Mouse (Mus musculus): ENCODE measurements around the gene Slc38a5.

Slc38a5 gene

DNA sequence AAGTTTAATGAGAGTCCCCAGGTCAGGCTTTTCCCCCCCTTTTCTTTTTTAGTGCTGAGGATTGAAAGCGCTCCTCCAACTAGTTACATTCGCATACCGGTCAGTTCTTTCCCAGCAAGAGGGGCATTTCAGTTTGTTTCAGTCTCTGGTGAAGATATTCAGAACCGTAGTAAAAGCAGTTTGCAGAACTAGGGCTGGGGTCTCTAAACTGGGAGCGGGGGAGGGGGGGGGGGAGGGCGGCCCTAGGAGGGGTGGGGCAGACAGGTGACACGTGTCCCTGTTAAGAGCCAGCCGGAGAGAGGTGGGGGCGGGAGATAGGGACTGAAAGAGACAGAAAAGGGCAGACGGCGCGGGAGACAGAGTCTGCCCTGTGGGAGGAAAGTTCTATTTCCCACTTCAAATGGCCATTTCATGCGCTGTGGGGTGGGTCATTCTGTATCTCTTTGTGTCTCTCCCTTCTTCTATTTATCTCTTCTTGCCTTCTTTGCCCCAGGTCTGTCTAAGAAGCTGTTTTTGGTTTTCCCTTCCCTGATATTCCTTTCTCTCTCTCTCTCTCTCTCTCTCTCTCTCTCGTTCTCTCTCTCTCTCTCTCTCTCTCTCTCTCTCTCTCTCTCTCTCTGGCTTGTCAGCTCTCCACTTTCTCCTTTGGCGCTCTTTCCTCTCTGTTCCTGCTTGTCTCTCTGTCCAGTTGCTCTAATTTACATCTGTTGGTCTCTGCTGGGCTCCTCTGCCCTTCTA lies at the start of gene Slc38a5:
TSS of gene Slc38a5 (plus strand) at position 51 of the 738 bp plus-strand sequence.
- DNase-seq = no peak

DNA sequence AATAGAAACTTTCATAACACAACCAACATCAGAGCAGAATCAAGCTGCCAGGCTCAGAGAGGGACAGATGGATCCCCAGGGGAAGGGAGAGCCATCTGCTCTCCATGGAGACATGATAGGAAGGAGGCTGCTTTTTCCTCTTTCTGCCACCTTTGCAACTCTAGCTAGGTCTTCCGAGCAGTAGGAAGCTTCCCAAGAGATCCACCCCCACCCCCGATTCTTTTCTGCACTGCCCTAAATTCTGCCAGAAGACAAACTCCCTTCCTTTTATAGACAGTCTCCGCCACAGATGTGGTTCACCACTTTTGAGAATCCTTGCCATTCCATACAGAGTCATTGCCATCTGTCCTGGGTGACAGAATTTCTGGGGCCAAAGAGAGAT lies 48.6 kb upstream of the Slc38a5 start:
- DNase-seq = no peak

DNA sequence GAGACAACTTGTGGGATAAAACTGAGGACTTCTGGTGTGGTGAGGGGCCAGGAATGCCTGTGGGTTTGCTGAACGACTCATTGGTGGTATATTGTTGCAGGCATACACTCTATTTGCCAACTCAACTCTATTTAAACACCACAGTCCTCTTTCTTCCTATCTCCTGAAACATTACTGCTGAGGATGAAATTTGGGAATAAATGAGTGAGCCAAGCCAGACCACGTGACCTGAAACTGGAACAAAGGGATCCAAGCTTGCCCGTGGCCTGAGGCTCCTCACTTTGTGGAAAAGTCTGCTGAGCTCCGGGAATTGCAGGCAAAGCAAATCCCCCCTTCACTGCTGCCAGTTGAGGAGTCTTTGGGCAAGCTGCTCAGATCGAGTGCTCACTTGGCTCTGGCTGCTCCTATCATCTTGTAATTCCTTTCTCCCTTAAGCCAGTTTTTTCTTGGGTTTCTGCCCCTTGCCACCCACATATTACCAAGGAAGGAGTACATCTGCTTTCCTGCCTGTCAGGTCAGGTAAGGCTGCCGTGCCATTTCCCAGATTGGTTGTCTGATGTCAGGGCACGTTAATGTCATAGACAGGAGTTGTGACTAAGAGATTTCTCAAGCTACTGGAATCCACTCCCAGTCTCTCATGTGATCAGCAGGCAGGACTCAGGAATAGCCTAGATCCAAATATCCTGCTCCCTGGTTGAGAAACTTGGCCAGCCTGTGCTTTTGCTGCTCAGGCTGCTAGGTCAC lies 48.1 kb upstream of the Slc38a5 start:
- no peak for DNase-seq

GRCm38 (mm10) chrX:8223473-8223872 lies 47.5 kb upstream of the Slc38a5 start:
- no peak for DNase-seq

DNA sequence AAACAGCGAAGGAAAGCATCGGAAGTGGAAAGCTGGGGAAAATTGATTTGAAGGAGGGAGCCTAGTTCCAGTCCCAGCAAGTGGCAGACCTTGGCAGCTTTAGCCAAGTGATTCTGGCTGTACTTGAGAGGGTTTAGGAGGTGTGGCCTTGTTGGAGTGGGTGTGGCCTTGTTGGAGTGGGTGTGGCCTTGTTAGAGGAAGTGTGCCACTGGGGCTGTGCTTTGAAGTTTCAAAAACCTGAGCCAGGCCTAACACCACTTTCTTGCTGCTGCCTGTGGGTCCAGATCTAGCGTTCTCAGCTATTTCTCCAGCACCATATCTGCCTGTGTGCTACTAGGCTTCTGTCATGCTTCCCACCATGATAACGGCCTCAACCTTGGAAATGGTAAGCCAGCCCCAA lies 40.7 kb upstream of the Slc38a5 start:
- peak; percentile 11 to 42 for DNase-seq

DNA sequence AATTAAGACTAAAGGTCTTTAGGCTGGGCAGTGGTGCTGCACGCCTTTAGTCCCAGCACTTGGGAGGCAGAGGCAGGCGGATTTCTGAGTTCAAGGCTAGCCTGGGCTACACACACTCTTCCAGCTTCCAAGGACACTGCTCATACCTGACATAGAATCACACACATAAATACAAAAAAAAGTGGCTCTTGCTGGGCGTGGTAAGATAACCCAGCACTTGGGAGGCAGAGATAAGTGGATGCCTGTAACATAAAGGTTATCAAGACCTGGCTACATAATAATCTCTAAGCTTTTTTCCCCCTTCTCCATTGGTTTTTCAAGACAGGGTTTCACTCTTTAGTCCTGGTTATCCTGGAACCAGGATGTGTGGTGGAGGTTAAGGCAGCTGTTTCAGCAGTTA lies 37.3 kb upstream of the Slc38a5 start:
- no peak for DNase-seq

DNA sequence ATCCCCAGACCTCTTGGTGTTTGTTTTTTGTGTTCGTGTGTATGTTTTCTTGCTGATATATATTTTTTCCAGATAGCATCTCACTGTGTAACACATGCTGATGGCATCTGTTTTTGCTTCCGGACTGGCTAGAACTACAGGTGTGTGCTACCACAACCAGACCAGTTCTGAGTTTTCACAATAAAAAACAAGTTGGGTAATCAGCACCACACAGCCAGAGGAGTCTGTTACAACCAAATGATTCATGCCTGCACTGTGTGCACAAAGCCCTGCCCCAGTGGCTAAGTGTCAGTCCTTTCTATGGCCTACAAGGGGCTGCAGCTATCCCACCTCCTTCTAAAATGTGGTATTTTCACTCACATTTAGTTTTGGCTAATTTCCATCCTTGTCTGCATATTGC lies 34.2 kb upstream of the Slc38a5 start:
- DNase-seq = no peak

DNA sequence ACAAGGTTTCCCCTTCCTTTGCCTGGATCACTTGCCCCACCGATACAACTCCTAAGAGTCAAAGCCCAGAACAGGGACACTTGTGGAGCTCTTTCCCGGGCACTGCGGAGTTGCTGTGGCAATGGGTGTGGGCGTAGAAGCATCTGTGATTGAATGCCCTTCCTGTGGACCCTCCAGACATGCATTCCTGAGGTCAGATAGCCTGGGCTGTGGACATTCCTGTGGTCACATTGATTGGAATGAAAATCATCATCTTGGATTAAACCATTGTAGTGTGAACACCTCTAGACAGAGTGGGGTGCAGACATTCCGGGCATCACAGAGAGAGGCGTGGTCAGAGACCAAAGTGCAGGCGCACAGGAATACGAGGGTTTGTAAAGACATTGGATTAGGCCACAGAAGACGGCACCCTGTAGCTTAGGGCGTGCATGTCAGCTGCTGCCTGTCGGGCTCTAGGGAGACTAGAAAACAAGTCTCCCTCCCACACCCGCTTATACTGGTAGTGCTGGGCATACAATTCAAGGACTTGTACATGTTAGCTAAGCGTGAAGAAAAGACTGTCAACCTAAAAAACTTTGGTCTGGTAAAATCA lies 32.0 kb upstream of the Slc38a5 start:
- DNase-seq = no peak

DNA sequence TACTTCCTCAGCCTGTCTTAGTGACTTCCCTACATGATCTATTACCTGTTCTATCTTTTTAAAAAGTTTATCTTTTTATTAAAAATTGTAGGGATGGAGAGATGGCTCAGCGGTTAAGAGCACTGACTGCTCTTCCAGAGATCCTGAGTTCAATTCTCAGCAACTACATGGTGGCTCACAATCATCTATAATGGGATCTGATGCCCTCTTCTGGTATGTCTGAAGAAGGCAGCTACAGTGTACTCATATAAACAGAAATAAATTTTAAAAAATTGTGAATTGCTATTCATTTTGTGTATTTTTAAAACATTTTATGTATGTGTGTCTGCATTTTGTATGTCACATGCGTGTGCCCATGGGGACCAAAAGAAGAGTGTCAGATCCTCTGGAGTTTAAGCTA lies 23.3 kb upstream of the Slc38a5 start:
- no peak for DNase-seq

DNA sequence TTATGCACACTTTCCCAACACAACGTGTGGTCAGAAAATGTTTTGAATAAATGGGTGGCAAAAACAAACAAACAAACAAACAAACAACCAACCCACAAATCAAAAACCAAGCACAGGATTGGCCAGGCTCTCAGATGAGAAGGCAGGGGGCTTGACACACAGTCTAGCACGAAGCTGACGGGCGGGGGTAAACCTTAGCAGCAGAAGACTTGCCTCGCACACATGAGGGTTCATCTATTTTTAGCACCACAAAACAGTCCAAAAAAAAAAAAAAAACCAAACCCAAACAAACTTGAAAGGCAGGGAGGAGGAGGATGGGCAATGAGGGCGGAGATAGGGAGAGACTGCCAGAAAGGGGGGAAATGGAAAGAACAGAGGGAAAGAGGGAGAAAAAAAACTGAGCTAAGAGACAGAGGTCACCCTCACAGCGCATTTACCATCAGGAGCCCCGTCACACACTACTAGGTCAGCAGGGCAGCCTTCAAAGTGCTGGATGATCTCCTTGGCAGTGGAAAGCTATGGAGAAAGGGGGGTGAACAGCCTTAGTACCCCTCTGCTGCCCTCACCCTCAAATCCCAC lies 22.3 kb upstream of the Slc38a5 start:
- DNase-seq = no peak

DNA sequence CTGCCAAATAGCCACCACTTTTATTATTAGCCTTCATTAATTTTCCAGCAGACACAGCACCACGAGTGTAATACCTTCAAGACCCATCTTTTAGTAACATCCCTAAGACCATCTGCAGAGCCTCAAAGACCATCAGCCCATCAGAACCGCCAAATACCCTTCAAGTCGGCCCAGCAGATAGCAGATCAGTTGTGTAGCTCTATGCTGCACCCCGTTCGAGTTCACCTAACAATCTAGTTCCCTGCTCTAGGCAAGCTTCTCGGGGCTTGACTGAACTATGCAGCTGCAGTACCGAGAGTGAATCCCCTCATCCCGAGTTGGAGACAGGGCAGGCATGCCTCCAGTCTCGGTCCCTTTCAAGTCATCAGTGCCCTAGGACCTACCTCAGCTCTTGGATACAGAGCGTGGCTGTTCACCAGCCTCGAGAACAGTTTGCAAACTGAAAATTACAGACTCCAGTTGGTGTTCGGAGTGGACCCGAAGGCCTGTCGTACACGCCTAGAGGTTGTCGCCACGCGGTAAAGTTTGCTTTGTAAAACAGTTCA lies 19.1 kb upstream of the Slc38a5 start:
- DNase-seq = no peak

- DNase-seq = peak; percentile 82 to 85
Observed at GRCm38 (mm10) chrX:8252334-8253285, 18.3 kb upstream of the Slc38a5 start, which contains the start of gene Ftsj1. TSS of gene Ftsj1 (minus strand) at chrX:8252406.

GRCm38 (mm10) chrX:8253711-8254110 lies 17.2 kb upstream of the Slc38a5 start:
- no peak for DNase-seq

GRCm38 (mm10) chrX:8255807-8256206 lies 15.1 kb upstream of the Slc38a5 start:
- peak; percentile 7 to 10 for DNase-seq

- DNase-seq = no peak
Observed at GRCm38 (mm10) chrX:8259478-8259877, 11.5 kb upstream of the Slc38a5 start.

DNA sequence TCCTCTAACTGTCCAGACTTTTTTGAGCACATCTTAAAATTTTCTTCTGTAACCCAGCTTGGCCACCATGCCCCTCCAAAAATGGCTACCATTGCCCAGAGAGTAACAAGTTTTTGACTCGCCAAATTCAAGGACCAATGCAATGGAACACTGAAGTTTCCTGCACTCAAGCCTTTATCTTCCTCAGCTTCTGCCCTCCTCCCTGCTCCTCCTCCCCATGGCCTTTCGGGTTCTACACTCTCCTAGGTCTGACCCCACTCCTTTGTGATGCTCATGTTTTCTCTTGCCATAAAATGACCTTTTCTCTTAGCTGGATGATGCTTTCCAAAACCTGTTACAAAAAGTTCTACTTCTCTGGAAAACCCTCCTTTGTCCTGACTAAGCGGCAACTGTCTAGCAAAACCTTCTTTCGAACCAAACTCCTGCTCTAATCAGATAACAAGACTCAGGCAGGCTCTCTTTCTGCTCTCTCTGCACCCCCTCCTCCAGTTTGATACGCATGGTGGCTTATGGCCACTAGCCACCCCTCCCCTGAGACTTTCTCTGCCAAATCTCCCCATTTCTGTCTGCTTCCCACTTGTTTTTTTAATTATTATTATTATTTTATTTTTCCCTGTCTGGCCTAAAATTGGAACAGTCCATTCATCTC lies 7.7 kb upstream of the Slc38a5 start:
- DNase-seq = no peak

- DNase-seq = no peak
Observed at GRCm38 (mm10) chrX:8264222-8264621, 6.7 kb upstream of the Slc38a5 start.

GRCm38 (mm10) chrX:8272000-8272399 lies 1.1 kb downstream of the Slc38a5 start:
- DNase-seq = no peak

DNA sequence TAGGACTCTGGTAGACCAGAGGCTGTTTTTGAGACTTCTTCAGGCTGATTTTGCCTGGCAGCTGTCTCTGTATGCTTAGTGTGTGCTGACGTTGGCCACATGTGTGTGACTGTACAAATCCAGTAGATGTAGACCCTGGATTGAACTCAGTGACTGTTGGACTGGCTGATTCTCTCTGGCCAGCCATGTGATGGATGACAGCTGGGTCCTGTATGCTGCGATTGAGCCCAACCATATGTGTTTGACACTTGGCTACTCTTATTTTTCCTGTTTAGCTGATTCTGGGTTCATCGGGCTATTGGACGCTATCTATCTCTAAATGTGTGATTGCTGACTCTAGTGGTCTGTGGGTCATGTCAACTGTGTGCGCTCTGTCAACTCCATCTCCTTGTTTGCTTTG lies 3.1 kb downstream of the Slc38a5 start:
- no peak for DNase-seq

- no peak for DNase-seq
Observed at GRCm38 (mm10) chrX:8288621-8289020, 17.7 kb downstream of the Slc38a5 start.

- no peak for DNase-seq
Observed at GRCm38 (mm10) chrX:8309302-8309701, 38.4 kb downstream of the Slc38a5 start.

- DNase-seq = peak; percentile 65 to 67
Observed at GRCm38 (mm10) chrX:8314905-8315304, 44.0 kb downstream of the Slc38a5 start.
